Mouse (Mus musculus): Measurements from ENCODE around the gene Lsg1. TPM values are rescaled to one million over a fixed set of nuclear protein-coding genes. Genes with fewer than 3 reads are reported as not detected.

Gene Lsg1
- polyA plus RNA-seq, 1 experiment = 0.39 TPM

DNA sequence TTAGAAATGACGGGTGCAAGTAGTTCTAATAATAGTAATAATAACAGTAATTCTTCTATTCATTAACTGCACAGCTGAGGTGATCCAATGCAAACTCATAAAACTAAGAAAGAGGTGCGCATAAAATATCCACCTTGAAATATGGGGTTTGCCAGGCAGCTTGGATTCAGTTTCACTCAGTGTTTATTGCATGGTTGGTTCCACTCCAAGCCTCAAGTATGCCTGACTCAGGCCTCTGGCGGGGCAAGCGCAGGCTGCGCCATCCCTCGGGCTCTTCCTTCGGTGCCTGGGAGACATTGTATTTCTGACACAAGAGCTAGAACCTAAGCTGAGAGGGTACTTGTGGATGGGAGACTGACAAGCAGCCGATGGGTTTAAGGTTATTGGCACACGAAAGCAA is 68.8 kb downstream of the Lsg1 start:
- H3K9me3 ChIP-seq (ENCODE audit: control insufficient read depth, low read length) = peaks cover 9% of the 10 kb centered on the region
- H3K27me3 ChIP-seq (ENCODE audit: control insufficient read depth) = peaks cover 2% of the 10 kb centered on the region; the same call in 1 of the 2 replicates
- no peak for TF ChIP-seq GATA1 (IDR thresholded peaks at IDR 0.05; ENCODE audit: low read length)
- no peak for TF ChIP-seq TAL1 (IDR thresholded peaks at IDR 0.05; ENCODE audit: low read length)

DNA sequence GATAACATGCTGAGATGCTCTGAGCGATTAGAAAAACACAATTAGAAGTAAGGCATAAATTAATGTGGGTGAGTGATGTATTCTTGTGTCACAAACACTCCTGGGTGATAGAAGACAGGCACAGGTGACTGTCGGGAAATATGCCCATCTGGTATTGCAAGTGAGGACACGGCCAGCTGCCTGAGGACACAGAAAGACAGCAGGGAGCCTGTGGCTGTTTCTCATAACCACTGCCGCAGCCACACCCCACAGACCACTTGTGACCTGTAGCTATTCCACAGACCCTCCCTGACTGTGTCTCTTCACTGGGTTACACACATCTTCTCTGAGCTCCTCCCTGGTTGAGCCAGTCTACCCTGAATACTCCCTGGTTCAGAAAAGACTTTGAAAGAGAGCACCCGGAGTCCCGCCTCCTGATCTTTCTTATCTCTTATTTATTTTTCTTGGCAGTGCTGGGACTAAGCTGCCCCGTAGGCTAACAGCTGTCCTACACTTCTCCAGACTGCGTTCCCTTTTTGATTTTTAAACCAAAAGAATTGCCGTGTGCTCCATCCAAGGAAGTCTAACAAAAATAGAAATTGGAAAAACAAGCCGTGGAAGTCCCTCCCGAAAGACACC is 69.6 kb downstream of the Lsg1 start:
- Histone ChIP-seq H3K4me3 (replicated peaks) (no peak overlapping the region), H3K4me1 (ENCODE audit: control insufficient read depth) (peaks cover 12% of the 10 kb centered on the region), H3K36me3 (ENCODE audit: control insufficient read depth) (no peaks in the 10 kb centered on the region), H3K27me3 (ENCODE audit: control insufficient read depth) (peaks cover 2% of the 10 kb centered on the region; the same call in 1 of the 2 replicates), H3K9me3 (ENCODE audit: control insufficient read depth, low read length) (peaks cover 9% of the 10 kb centered on the region)
- TF ChIP-seq TAL1 (IDR thresholded peaks at IDR 0.05; ENCODE audit: low read length) (no peak), GATA1 (IDR thresholded peaks at IDR 0.05; ENCODE audit: low read length) (no peak)

More for the DNA sequence above, 68.8 kb downstream of the Lsg1 start:
- Histone ChIP-seq H3K4me1 (ENCODE audit: control insufficient read depth) (peaks cover 9% of the 10 kb centered on the region), H3K36me3 (ENCODE audit: control insufficient read depth) (no peaks in the 10 kb centered on the region), H3K4me3 (replicated peaks) (no peak overlapping the region)

DNA sequence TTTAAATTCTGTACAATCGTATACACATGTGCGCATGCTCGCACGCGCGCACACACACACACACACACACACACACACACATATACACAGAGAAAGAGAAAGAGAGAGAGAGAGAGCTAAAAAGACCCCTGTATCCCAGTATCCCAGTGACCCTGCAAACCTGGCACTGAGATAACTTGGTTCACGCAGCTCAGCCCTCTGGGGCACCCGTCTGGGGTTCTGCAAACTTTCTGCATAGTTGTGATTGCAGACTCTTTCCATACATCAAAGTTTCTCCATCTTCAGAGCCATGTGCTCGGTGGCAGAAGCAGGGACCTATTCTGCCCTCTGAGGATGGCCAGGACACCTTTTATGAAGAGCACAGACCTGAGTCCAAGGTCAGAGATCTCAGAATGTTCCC is 70.4 kb downstream of the Lsg1 start:
- H3K27me3 ChIP-seq (ENCODE audit: control insufficient read depth) = peaks cover 2% of the 10 kb centered on the region; the same call in 1 of the 2 replicates
- H3K36me3 ChIP-seq (ENCODE audit: control insufficient read depth) = no peaks in the 10 kb centered on the region
- H3K4me3 ChIP-seq (replicated peaks) = no peak overlapping the region
- peaks cover 6% of the 10 kb centered on the region for H3K9me3 ChIP-seq (ENCODE audit: control insufficient read depth, low read length)
- TF ChIP-seq GATA1 (IDR thresholded peaks at IDR 0.05; ENCODE audit: low read length) (no peak), TAL1 (IDR thresholded peaks at IDR 0.05; ENCODE audit: low read length) (no peak)
- H3K4me1 ChIP-seq (ENCODE audit: control insufficient read depth) = peaks cover 17% of the 10 kb centered on the region

DNA sequence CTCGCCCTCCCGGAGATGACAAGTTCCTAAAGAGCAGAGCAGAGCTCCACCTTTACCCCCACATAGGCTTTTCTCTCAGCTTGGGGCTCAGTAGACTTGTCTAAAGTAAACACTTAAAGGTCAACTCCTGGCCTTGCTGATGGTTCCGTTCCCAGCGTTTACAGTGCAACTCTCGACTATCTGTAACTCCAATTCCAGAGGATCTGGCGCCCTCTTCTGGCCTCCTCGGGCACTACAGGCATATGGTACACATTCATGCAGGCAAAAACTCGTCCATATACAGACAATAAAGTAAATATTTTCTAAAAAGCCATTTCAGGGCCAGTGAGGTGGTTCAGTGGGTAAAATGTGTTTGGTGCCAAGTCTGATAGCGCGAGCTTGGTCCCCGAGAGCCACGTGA is 72.0 kb downstream of the Lsg1 start:
- Histone ChIP-seq H3K4me1 (ENCODE audit: control insufficient read depth) (peaks cover 28% of the 10 kb centered on the region), H3K4me3 (replicated peaks) (no peak overlapping the region), H3K27me3 (ENCODE audit: control insufficient read depth) (peaks cover 2% of the 10 kb centered on the region; the same call in 1 of the 2 replicates), H3K9me3 (ENCODE audit: control insufficient read depth, low read length) (peaks cover 6% of the 10 kb centered on the region), H3K36me3 (ENCODE audit: control insufficient read depth) (no peaks in the 10 kb centered on the region)
- no peak for TF ChIP-seq TAL1 (IDR thresholded peaks at IDR 0.05; ENCODE audit: low read length)
- TF ChIP-seq GATA1 (IDR thresholded peaks at IDR 0.05; ENCODE audit: low read length) = no peak

DNA sequence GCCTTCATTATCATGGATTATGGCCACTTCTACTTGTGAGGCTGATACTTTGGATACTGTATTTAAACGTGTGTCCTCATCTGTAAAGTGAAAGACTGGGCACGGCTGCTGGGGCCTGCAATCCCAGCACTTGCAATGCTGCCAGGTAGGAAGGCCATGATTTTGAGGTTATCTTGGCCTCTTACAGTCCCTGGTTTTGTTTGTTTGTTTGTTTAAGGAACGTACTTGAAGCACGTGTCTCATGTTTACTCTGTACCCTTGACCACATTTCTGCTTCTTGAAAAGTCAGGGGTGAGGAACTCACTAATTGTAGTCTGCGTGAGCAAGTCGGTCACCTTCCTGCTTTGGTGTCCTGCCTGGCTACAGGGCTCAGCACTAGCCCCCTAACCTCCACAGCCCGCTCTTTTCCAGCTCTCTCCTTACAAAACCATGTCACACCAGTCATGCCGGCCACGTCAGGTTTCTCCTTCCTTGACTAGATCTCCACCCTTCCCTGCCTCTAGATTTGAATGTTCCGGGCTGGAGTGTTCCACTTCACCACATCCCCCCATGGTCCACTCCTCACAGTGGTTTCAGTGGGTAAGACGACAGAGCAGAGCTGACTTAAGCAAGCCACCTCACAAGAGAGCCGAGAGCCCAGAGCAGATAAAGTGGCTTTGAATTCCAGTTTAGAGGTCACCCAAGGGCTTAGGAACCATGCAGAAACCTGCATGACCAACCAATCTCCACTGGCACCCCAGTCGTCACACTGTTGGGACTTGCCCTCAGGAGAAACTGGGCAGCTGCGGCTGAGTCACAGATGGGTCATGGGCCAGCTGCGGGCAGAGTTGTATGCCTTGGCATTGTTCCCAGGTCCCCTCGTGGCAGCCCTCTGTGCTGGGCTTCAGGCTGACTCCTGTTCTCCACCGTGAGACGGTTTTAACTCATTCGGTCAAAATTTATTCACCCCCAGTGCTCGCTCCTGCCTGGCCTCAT is 74.1 kb downstream of the Lsg1 start:
- TF ChIP-seq GATA1 (IDR thresholded peaks at IDR 0.05; ENCODE audit: low read length) = no peak
- Histone ChIP-seq H3K36me3 (ENCODE audit: control insufficient read depth) (no peaks in the 10 kb centered on the region), H3K4me3 (replicated peaks) (no peak overlapping the region), H3K4me1 (ENCODE audit: control insufficient read depth) (peaks cover 42% of the 10 kb centered on the region), H3K9me3 (ENCODE audit: control insufficient read depth, low read length) (peaks cover 6% of the 10 kb centered on the region), H3K27me3 (ENCODE audit: control insufficient read depth) (peaks cover 2% of the 10 kb centered on the region; the same call in 1 of the 2 replicates)

DNA sequence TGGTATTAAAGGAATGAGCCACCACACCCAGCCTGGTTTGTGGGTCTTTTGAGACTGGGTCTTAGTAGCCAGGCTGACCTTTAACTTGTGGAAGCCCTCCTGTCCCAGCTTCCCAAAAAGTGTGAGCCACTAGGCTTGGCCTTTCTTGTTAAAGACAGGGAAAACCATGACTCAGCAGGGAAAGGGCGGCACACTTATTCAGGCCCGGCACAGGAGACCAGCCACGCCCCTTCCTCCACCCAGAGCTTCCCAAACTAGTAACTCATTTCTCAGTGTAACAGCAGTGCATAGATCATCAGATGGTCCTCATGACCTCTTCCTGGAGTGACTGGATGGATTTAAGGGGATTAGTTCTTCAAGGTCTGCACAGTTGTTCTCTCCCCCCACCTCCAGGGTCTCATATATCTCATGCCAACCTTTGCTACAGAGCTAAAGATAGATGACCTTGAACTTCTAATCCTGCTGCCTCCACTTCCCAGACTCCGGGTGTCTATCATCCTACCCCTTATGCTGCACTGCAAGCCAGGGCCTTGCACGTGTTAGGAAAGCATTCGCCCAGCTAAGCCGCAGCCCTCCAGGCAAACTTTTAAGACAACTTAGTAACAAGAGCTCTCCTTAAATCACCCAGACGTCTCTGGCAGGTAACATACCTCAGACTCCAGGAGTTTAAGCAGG is 74.9 kb downstream of the Lsg1 start:
- H3K27me3 ChIP-seq (ENCODE audit: control insufficient read depth) = no peaks in the 10 kb centered on the region
- peaks cover 42% of the 10 kb centered on the region for H3K4me1 ChIP-seq (ENCODE audit: control insufficient read depth)
- no peaks in the 10 kb centered on the region for H3K36me3 ChIP-seq (ENCODE audit: control insufficient read depth)
- TF ChIP-seq TAL1 (IDR thresholded peaks at IDR 0.05; ENCODE audit: low read length) (no peak), GATA1 (IDR thresholded peaks at IDR 0.05; ENCODE audit: low read length) (no peak)
- H3K4me3 ChIP-seq (replicated peaks) = peak overlapping the region; percentile 8
- peaks cover 6% of the 10 kb centered on the region for H3K9me3 ChIP-seq (ENCODE audit: control insufficient read depth, low read length)

DNA sequence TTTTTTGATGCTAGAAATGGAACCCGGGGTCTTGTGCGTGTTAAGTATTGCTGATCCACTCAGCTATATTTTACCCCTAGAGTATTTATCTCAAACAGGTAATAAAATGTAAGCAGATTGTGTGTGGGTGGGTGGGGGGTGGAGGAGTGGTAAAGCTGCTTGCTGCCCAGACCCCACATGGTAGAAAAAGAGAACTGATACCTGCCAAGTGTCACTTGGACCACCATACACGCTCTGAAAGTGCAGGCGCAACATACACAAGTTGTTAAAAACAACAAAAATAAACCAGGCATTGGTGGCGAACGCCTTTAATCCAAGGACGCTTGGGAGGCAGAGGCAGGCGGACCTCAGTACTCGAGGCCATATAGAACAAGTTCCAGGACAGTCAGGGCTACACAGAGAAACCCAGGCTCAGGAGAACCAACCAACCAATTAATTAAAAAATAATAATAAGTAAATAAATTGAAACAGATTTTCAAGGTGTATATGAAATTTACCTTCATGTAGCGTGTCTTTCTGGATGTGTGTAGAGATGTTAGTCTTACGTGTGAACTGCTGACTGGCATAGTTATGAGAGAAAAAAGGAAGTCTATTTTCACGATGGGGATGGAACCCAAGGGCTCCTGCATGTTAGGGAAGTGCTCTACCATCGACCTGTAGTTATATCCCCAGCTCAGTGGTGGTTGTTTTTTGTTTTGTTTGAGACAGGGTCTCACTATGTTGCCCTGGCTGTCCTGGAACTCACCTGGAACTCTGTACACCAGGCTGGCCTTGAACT is 75.6 kb downstream of the Lsg1 start:
- no peaks in the 10 kb centered on the region for H3K36me3 ChIP-seq (ENCODE audit: control insufficient read depth)
- H3K4me3 ChIP-seq (replicated peaks) = peak overlapping the region; percentile 85
- TF ChIP-seq TAL1 (IDR thresholded peaks at IDR 0.05; ENCODE audit: low read length) = no peak
- TF ChIP-seq GATA1 (IDR thresholded peaks at IDR 0.05; ENCODE audit: low read length) = no peak
- peaks cover 6% of the 10 kb centered on the region for H3K9me3 ChIP-seq (ENCODE audit: control insufficient read depth, low read length)
- H3K27me3 ChIP-seq (ENCODE audit: control insufficient read depth) = no peaks in the 10 kb centered on the region
- H3K4me1 ChIP-seq (ENCODE audit: control insufficient read depth) = peaks cover 42% of the 10 kb centered on the region

Data from erythroblast, embryonic 14.5 days (primary cell).